Mouse (Mus musculus): ENCODE measurements around the gene Gm20388.

- TF ChIP-seq GATA1 (IDR thresholded peaks at IDR 0.05; ENCODE audit: low read length) (no peak), TAL1 (IDR thresholded peaks at IDR 0.05; ENCODE audit: low read length) (no peak)
These were observed 107.1 kb downstream of the Gm20388 start for GRCm38 (mm10) chr8:120017786-120018185.

Measured in erythroblast, embryonic 14.5 days (primary cell).